Mouse (Mus musculus): ENCODE results near the gene Ryr2. TPM values are rescaled to one million over a fixed set of nuclear protein-coding genes. Genes with fewer than 3 reads are reported as not detected.

Gene Ryr2
- polyA plus RNA-seq, 1 experiment from 2014 or later: 0.15 TPM

- WGBS: 81% methylated on average over 6 of the region's 6 CpGs
- no peak for ATAC-seq (ENCODE audit: insufficient number of reproducible peaks, low FRiP score, low TSS enrichment, low read depth)
Measured at GRCm38 (mm10) chr13:12008995-12009689, 97.6 kb downstream of the Ryr2 start.

DNA sequence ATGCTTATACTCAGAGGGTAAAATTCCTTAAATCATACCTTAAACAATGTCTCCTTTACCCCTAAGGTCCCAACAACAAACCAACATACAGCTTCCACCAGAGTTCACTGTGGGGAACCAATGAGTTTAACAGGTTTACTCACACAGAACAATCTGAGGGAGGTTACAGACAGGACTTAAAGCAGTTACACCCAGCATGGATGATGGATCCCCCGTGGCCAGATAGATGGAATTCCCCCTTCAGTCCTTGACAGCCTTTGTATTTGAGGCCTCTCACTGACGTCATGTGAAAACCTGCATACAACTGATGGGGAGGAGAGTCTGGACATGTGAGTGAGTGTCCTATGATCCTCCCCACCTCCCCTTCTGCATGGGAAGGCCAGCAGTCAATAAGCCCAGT lies 99.2 kb downstream of the Ryr2 start:
- Histone ChIP-seq H3K4me2 (ENCODE audit: low read depth, severe bottlenecking) (no peak overlapping the region), H3K4me1 (ENCODE audit: control insufficient read depth, insufficient read depth, low read length) (no peaks in the 10 kb centered on the region), H3K27me3 (ENCODE audit: control insufficient read depth, insufficient read depth, low read length) (no peaks in the 10 kb centered on the region), H3K9ac (ENCODE audit: low read length) (no peak overlapping the region), H3K4me3 (ENCODE audit: low read depth, low read length) (no peak overlapping the region), H3K9me3 (ENCODE audit: control insufficient read depth, low read length) (no peaks in the 10 kb centered on the region), H3K36me3 (ENCODE audit: control insufficient read depth, insufficient read depth, low read length) (no peaks in the 10 kb centered on the region), H3K27ac (replicated peaks; ENCODE audit: low read depth, low read length) (no peak overlapping the region)
- WGBS: 82% methylated on average over 2 of the region's 2 CpGs
- ATAC-seq (ENCODE audit: insufficient number of reproducible peaks, low FRiP score, low TSS enrichment, low read depth): no peak
- DNase-seq (ENCODE audit: low spot score): no peak

More at GRCm38 (mm10) chr13:12008995-12009689, 97.6 kb downstream of the Ryr2 start:
- Histone ChIP-seq H3K4me3 (ENCODE audit: low read depth, low read length) (no peak overlapping the region), H3K9ac (ENCODE audit: low read length) (no peak overlapping the region), H3K4me1 (ENCODE audit: control insufficient read depth, insufficient read depth, low read length) (no peaks in the 10 kb centered on the region), H3K9me3 (ENCODE audit: control insufficient read depth, low read length) (no peaks in the 10 kb centered on the region), H3K27ac (replicated peaks; ENCODE audit: low read depth, low read length) (no peak overlapping the region), H3K4me2 (ENCODE audit: low read depth, severe bottlenecking) (no peak overlapping the region), H3K36me3 (ENCODE audit: control insufficient read depth, insufficient read depth, low read length) (no peaks in the 10 kb centered on the region), H3K27me3 (ENCODE audit: control insufficient read depth, insufficient read depth, low read length) (no peaks in the 10 kb centered on the region)
- DNase-seq (ENCODE audit: low spot score): no peak

GRCm38 (mm10) chr13:12001891-12002294 lies 104.9 kb downstream of the Ryr2 start:
- H3K4me3 ChIP-seq (ENCODE audit: low read depth, low read length): no peak overlapping the region
- H3K27me3 ChIP-seq (ENCODE audit: control insufficient read depth, insufficient read depth, low read length): no peaks in the 10 kb centered on the region
- no peaks in the 10 kb centered on the region for H3K9me3 ChIP-seq (ENCODE audit: control insufficient read depth, low read length)
- H3K4me1 ChIP-seq (ENCODE audit: control insufficient read depth, insufficient read depth, low read length): no peaks in the 10 kb centered on the region
- WGBS: 28% methylated on average over 3 of the region's 3 CpGs
- DNase-seq (ENCODE audit: low spot score): no peak
- H3K9ac ChIP-seq (ENCODE audit: low read length): no peak overlapping the region
- no peaks in the 10 kb centered on the region for H3K36me3 ChIP-seq (ENCODE audit: control insufficient read depth, insufficient read depth, low read length)
- ATAC-seq (ENCODE audit: insufficient number of reproducible peaks, low FRiP score, low TSS enrichment, low read depth): no peak
- no peak overlapping the region for H3K27ac ChIP-seq (replicated peaks; ENCODE audit: low read depth, low read length)
- no peak overlapping the region for H3K4me2 ChIP-seq (ENCODE audit: low read depth, severe bottlenecking)

DNA sequence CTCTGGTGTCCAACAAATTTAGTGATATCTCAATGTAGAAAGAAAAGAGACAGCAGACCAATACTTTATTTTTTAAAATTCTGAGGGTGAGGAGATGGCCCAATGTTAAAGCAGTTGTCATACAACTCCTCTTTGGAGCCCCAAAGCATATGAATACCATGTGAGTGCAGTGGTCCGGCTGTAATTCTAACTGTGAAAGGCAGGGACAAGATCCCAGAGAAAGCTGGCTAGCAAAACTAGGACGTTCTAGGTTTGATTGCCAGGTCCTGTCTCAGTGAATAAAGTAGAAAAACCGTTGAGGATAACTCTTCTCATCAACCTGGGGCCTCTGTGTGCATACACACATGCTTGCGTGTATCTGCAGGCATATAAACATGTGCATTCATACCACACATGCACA lies 106.9 kb downstream of the Ryr2 start:
- no peaks in the 10 kb centered on the region for H3K36me3 ChIP-seq (ENCODE audit: control insufficient read depth, insufficient read depth, low read length)
- ATAC-seq (ENCODE audit: insufficient number of reproducible peaks, low FRiP score, low TSS enrichment, low read depth) (no peak), DNase-seq (ENCODE audit: low spot score) (no peak)
- no peak overlapping the region for H3K9ac ChIP-seq (ENCODE audit: low read length)
- no peaks in the 10 kb centered on the region for H3K9me3 ChIP-seq (ENCODE audit: control insufficient read depth, low read length)
- H3K27ac ChIP-seq (replicated peaks; ENCODE audit: low read depth, low read length): no peak overlapping the region
- 75% methylated on average over 4 of the region's 4 CpGs for WGBS
- no peak overlapping the region for H3K4me2 ChIP-seq (ENCODE audit: low read depth, severe bottlenecking)
- H3K4me3 ChIP-seq (ENCODE audit: low read depth, low read length): no peak overlapping the region
- no peaks in the 10 kb centered on the region for H3K4me1 ChIP-seq (ENCODE audit: control insufficient read depth, insufficient read depth, low read length)
- H3K27me3 ChIP-seq (ENCODE audit: control insufficient read depth, insufficient read depth, low read length): no peaks in the 10 kb centered on the region

- Histone ChIP-seq H3K27me3 (ENCODE audit: control insufficient read depth, insufficient read depth, low read length) (no peaks in the 10 kb centered on the region), H3K27ac (replicated peaks; ENCODE audit: low read depth, low read length) (no peak overlapping the region), H3K4me1 (ENCODE audit: control insufficient read depth, insufficient read depth, low read length) (no peaks in the 10 kb centered on the region), H3K4me2 (ENCODE audit: low read depth, severe bottlenecking) (no peak overlapping the region), H3K9ac (ENCODE audit: low read length) (no peak overlapping the region), H3K9me3 (ENCODE audit: control insufficient read depth, low read length) (no peaks in the 10 kb centered on the region), H3K36me3 (ENCODE audit: control insufficient read depth, insufficient read depth, low read length) (no peaks in the 10 kb centered on the region), H3K4me3 (ENCODE audit: low read depth, low read length) (no peak overlapping the region)
- ATAC-seq (ENCODE audit: insufficient number of reproducible peaks, low FRiP score, low TSS enrichment, low read depth): no peak
- no peak for DNase-seq (ENCODE audit: low spot score)
- WGBS: 77% methylated on average over 2 of the region's 2 CpGs
Measured at GRCm38 (mm10) chr13:11997366-11997765, 109.4 kb downstream of the Ryr2 start.

GRCm38 (mm10) chr13:11987556-11987955 lies 119.2 kb downstream of the Ryr2 start:
- 84% methylated on average over 4 of the region's 4 CpGs for WGBS
- DNase-seq (ENCODE audit: low spot score) (no peak), ATAC-seq (ENCODE audit: insufficient number of reproducible peaks, low FRiP score, low TSS enrichment, low read depth) (no peak)
- no peaks in the 10 kb centered on the region for H3K9me3 ChIP-seq (ENCODE audit: control insufficient read depth, low read length)
- no peaks in the 10 kb centered on the region for H3K36me3 ChIP-seq (ENCODE audit: control insufficient read depth, insufficient read depth, low read length)
- no peak overlapping the region for H3K9ac ChIP-seq (ENCODE audit: low read length)
- no peak overlapping the region for H3K4me2 ChIP-seq (ENCODE audit: low read depth, severe bottlenecking)
- H3K4me3 ChIP-seq (ENCODE audit: low read depth, low read length): no peak overlapping the region
- no peaks in the 10 kb centered on the region for H3K4me1 ChIP-seq (ENCODE audit: control insufficient read depth, insufficient read depth, low read length)
- no peak overlapping the region for H3K27ac ChIP-seq (replicated peaks; ENCODE audit: low read depth, low read length)
- no peaks in the 10 kb centered on the region for H3K27me3 ChIP-seq (ENCODE audit: control insufficient read depth, insufficient read depth, low read length)

- Histone ChIP-seq H3K4me1 (ENCODE audit: control insufficient read depth, insufficient read depth, low read length) (no peaks in the 10 kb centered on the region), H3K36me3 (ENCODE audit: control insufficient read depth, insufficient read depth, low read length) (no peaks in the 10 kb centered on the region), H3K27ac (replicated peaks; ENCODE audit: low read depth, low read length) (no peak overlapping the region), H3K9ac (ENCODE audit: low read length) (no peak overlapping the region), H3K9me3 (ENCODE audit: control insufficient read depth, low read length) (no peaks in the 10 kb centered on the region), H3K4me3 (ENCODE audit: low read depth, low read length) (no peak overlapping the region), H3K27me3 (ENCODE audit: control insufficient read depth, insufficient read depth, low read length) (no peaks in the 10 kb centered on the region), H3K4me2 (ENCODE audit: low read depth, severe bottlenecking) (no peak overlapping the region)
- DNase-seq (ENCODE audit: low spot score) (no peak), ATAC-seq (ENCODE audit: insufficient number of reproducible peaks, low FRiP score, low TSS enrichment, low read depth) (no peak)
- WGBS: 97% methylated on average over 3 of the region's 3 CpGs
Measured at GRCm38 (mm10) chr13:11985056-11985455, 121.7 kb downstream of the Ryr2 start.

DNA sequence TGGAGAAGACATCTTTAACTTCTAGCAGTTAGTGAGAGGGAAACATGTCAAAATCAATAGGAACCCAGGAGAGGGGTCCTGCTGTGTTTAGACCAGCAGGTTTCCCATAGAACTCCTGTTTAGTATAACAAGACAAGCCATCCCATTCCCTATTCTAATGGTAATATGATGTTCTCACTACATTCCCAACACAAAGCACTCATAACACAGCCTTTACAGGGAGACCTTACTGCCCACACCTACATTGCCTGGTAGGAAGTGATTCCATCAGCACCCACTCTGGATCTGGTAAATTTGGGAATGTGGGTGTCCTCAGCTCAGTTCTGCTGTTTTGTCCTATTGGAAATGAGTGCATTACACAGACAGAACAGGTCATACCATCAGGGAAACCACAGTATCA lies 127.7 kb downstream of the Ryr2 start:
- no peak for ATAC-seq (ENCODE audit: insufficient number of reproducible peaks, low FRiP score, low TSS enrichment, low read depth)
- H3K9ac ChIP-seq (ENCODE audit: low read length): no peak overlapping the region
- DNase-seq (ENCODE audit: low spot score): no peak
- H3K27ac ChIP-seq (replicated peaks; ENCODE audit: low read depth, low read length): no peak overlapping the region
- no peaks in the 10 kb centered on the region for H3K9me3 ChIP-seq (ENCODE audit: control insufficient read depth, low read length)
- H3K4me2 ChIP-seq (ENCODE audit: low read depth, severe bottlenecking): no peak overlapping the region
- H3K4me3 ChIP-seq (ENCODE audit: low read depth, low read length): no peak overlapping the region
- no peaks in the 10 kb centered on the region for H3K27me3 ChIP-seq (ENCODE audit: control insufficient read depth, insufficient read depth, low read length)
- H3K4me1 ChIP-seq (ENCODE audit: control insufficient read depth, insufficient read depth, low read length): no peaks in the 10 kb centered on the region
- H3K36me3 ChIP-seq (ENCODE audit: control insufficient read depth, insufficient read depth, low read length): no peaks in the 10 kb centered on the region

GRCm38 (mm10) chr13:11978359-11978758 lies 128.4 kb downstream of the Ryr2 start:
- Histone ChIP-seq H3K9me3 (ENCODE audit: control insufficient read depth, low read length) (no peaks in the 10 kb centered on the region), H3K4me2 (ENCODE audit: low read depth, severe bottlenecking) (no peak overlapping the region), H3K4me3 (ENCODE audit: low read depth, low read length) (no peak overlapping the region), H3K9ac (ENCODE audit: low read length) (no peak overlapping the region), H3K27ac (replicated peaks; ENCODE audit: low read depth, low read length) (no peak overlapping the region), H3K36me3 (ENCODE audit: control insufficient read depth, insufficient read depth, low read length) (no peaks in the 10 kb centered on the region), H3K4me1 (ENCODE audit: control insufficient read depth, insufficient read depth, low read length) (no peaks in the 10 kb centered on the region), H3K27me3 (ENCODE audit: control insufficient read depth, insufficient read depth, low read length) (no peaks in the 10 kb centered on the region)
- 82% methylated on average over 2 of the region's 2 CpGs for WGBS
- no peak for DNase-seq (ENCODE audit: low spot score)
- no peak for ATAC-seq (ENCODE audit: insufficient number of reproducible peaks, low FRiP score, low TSS enrichment, low read depth)
